Mouse (Mus musculus) c-Kit-positive CD71-negative TER-119-negative erythroid progenitor cells, embryonic 14.5 days (primary cell): ENCODE measurements around the gene Prap1.

Source experiments
- DNase-seq: peaks from one replicate; pipeline ENCODE4 v3.0.0-alpha.2; 2013; ENCODE audit warnings: low read depth

Gene Prap1

DNA sequence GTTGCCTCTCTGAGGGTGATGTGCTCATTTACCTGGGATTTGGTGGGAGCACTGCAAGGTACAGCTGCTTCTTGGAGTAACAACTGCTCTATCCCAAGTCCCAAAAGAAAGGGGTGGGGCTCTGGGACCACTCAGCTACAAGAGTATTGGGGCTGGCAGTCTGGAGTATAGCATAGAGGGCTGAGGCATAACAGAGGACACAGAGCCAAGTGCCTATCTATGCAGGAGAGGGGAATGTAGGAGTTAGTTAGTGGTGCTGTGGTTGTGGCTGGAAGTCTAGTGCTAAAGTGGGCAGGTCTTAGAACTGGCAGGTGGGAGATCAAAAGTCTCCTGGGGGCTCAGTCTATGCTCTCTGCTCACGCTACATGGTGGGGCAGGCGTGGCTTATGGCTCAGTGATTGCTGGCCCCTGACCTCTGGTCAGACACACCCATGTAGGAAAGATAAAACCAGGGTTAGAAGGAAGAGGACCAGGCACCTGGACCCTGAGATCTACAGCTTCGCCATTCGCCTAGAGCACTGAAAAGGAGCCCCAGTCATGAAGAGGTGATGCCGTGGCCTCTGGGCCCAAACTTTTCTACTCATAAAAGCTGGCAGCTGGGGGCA, at the start of gene Prap1:
Prap1 (plus strand) TSS at position 472 of the 605 bp plus-strand sequence.
- DNase-seq: no peak

- no peak for DNase-seq
These were observed 47.6 kb upstream of the Prap1 start for GRCm38 (mm10) chr7:140045546-140045945.

DNA sequence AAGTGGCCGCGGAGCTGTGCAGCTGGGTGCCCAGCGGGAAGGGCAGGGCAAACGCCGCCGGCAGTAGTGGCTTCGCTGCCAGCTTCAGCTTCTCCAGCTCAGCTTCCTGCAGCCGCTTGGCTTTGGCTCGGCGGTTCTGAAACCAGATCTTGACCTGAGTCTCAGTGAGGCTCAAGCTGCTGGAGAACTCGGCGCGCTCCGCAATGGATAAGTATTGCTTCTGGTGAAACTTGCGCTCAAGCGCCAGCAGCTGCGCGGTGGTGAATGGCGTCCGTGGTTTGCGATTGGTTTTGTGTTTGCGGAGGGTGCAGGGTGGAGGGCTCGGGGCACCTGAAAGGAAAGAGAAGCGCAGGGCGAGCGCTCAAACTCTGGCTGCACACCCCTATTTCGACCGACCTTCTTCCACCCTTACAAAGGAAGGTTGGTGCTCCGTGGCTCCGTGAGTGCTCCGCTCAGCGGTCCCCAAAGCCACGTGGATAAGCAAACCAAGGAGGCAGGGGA, 45.3 kb upstream of the Prap1 start:
- DNase-seq: no peak

GRCm38 (mm10) chr7:140048361-140049114, 44.7 kb upstream of the Prap1 start, which contains the start of gene Msx3:
TSS of gene Msx3 (minus strand) at chr7:140049089.
- no peak for DNase-seq

DNA sequence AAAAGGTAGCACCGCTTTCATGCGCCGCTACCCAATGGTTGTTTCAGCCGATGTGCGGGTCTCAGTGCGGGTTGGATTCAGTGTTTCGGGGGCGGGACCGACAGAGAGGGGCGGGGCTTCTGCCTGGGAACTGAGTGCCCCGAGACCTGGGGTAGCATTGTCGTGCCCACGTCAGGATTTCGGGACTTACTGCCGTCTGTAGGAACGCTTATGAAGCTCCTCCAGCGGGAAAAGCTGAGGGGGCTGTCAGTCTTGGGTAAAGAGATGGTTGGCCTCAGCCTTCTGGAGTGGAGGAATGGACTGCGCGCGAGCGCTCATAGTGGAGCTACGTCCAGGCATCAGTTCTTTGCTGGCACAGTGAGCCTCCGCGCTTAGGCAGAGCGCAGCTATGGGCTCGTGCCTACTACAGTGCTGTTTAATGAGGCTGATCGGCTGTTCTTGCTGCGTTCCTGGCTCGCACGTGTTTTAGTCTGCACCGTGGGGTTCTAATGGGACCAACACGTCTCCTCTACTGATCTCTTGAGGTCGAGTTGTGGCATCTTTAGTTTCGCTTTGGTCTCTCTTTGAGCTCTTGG, 44.0 kb upstream of the Prap1 start:
- DNase-seq: no peak

DNA sequence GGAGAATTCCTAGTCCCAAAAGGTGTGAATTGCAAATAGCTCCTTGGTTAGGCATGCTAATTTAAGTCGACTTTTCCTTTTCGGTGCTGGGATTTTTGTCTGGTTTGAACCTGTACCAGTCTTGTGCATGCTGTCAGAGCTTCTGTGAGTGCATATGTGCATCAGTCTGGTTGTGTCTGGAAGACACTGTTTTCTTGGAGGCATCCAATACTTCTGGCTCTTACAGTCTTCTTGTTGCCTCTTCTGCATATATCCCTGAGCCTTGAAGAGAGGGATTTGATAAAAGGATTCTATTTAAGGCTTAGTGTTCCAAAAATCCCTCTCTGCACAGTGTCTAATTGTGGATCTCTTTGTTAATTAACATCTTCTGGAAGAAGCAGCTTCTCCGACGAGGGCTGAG, 39.1 kb upstream of the Prap1 start:
- no peak for DNase-seq

DNA sequence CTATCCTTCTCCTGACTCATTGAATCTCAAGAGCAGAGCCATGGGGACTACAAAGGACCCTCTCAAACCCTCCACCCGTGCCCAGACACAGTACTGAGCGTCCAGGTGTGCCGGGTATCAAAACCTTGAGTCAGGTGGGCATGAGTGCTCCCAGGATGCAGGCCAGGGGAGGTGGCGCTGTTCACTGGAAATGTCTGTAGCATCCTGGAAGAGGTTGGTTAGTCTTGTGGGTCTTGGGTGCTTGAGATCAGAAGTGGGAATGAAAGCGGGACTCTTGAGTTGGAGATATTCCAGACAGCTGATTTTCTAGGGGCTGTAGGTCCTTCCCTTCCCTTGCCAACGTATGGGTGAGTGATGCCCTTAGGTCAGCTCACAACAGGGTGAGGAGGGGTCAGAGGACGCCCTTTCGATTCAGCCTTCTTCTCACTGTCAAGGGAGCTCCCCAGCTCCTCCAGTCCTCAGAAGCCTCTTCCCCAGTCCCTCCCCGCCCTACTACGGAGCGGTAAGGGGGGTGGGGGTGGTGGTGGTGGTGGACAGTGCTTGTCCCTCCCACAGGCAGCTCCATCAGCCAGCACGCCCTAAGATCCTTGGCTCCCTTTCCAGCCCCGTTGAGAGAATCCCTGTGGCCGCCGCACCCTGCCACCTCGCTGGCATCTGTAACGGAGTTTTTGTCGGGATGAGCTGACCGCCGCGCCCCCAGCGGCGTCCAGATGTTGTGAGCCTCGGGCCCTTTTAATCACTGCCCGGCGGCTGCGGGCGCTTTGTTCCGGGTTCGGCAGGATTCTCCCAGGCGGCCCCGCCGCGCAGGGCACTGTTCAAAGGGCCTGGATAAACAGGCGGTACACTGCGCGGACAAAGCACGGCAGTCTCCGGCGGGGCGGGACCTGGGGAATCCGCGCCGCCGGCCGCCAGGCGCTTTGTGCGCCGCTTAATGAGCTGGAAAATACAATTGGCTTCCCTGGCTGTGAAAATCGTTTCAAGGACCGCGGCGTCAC, 35.5 kb upstream of the Prap1 start:
- DNase-seq: no peak

GRCm38 (mm10) chr7:140058528-140058927, 34.7 kb upstream of the Prap1 start:
- no peak for DNase-seq

DNA sequence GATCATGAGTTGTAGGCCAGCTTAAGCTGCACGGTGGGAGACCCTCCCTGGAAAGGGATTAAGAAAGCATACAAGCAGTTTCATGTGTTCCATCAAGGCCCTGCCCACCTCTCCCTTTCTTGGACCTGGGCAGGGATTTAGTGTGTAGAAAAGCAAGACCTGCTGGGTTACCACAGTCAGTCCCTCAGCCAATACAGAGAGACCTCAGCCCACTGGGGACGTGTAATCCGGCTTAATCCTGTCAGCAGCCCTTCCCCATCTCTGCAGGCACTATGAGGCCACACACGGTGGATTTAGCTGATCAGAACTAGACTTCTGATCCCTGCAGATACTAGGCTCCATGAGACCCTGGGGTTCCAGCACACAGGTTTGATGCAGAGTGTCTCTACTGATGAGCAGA, 33.6 kb upstream of the Prap1 start:
- no peak for DNase-seq

- no peak for DNase-seq
These were observed 32.0 kb upstream of the Prap1 start for GRCm38 (mm10) chr7:140060936-140061831.

- DNase-seq: no peak
These were observed 31.4 kb upstream of the Prap1 start for GRCm38 (mm10) chr7:140061832-140062130.

- DNase-seq: no peak
These were observed 30.9 kb upstream of the Prap1 start for GRCm38 (mm10) chr7:140062307-140062706.

GRCm38 (mm10) chr7:140063092-140063491, 30.1 kb upstream of the Prap1 start:
- peak; percentile 66 for DNase-seq

DNA sequence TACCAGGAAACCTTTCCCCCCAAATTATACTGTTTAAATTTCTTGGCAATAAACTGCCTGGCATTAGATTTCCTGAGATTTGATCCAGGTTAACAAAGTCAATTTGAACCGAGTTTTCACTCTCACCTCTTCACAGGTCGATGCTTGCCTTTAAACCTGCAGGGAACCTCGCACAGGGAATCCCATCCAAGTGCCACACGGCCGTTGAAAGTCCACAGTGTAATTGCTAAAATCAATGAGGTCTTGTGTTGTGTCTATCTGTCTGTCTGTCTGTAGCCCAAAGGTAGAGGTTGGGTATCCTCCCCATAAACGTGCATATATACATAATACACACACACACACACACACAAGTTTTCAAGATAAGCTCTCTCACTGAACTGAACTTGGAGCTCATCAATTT, 25.8 kb upstream of the Prap1 start:
- no peak for DNase-seq

DNA sequence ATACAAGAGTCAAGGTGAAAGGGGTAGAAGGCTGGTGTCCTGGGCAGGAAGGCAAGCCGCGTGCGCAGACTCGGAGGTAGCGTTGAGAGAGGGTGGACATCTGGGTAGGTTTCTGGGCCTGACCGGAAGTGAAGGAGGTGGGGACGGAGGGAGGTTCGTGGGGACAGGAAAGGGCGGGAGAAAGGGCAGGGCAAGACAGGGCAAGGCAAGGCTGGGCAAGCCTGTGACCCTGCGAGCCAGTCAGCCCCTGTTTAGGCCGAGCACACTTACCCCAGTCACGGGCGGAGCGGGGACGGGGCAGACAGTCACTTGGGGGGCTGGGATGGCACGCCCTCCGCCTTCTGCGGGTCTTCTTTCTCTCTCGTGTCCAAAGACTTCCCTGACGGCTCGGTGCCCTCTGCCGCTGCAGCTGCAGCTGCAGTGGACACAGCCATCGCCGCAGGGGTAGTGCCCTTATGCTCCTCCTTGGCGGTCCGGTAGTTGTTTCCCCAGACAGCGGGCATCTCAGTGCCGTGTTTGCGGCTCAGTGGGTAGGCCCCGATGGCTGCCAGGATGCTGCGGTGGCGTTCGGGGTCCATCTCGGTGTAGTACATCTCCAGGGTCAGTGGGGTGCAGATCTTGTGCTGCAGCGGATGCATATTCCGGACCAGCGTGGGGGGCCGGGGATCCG, 23.0 kb upstream of the Prap1 start:
- no peak for DNase-seq

GRCm38 (mm10) chr7:140077698-140078097, 15.5 kb upstream of the Prap1 start:
- DNase-seq: no peak

GRCm38 (mm10) chr7:140078711-140079110, 14.5 kb upstream of the Prap1 start:
- peak; percentile 75 for DNase-seq

GRCm38 (mm10) chr7:140080503-140081156, 12.6 kb upstream of the Prap1 start:
- DNase-seq: peak; percentile 49

GRCm38 (mm10) chr7:140081408-140082241, 11.6 kb upstream of the Prap1 start:
- DNase-seq: no peak
